ENCODE assay signal across 8 mouse cellular contexts in the genomic region with DNA sequence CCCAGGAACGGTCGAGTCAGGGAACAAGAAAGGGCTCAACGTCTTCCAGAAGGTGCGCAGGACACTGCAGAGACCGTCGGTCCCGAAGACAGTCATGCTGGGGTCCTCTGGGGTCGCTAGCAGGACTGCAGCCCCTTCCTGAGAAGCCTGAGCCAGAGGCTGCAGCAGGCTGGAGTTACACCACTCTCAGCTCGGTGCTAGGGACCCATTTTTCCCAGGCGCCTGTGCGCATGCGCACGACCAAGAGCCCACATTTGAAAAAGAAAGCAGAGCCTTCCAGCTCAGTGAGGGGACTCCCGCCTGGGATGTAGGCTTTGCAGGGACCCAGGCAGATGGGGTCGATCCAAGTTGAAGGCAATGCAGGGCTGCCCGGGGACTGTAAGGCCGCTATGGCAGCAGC. TPM values are rescaled to one million over a fixed set of nuclear protein-coding genes. Genes with fewer than 3 reads are reported as not detected.
DNase-seq lines count a peak whose midpoint lies in the region.

No protein-coding gene starts in this region.

- peak; percentile 87 for DNase-seq in adrenal gland, postnatal 10 days
- DNase-seq in cerebellum, postnatal 36 days: peak; percentile 8 to 39
- DNase-seq in heart, adult 11 months: peak; percentile 94
- peak; percentile 57 for DNase-seq in kidney, postnatal 14 days
- peak; percentile 77 to 78 for DNase-seq in left cerebral cortex, adult 18-20 months (ENCODE audit: low spot score in 2 of 2)
- peak; percentile 59 for DNase-seq in lung, postnatal 36 days
- peak; percentile 90 for DNase-seq in testis, postnatal 10 days (ENCODE audit: low spot score)
- DNase-seq in urinary bladder, postnatal 4 days (ENCODE audit: low spot score in 2 of 2): peak; percentile 52 to 79

RNA-seq across cellular contexts. Expression of a gene that starts 28.8 kb away (rescaled TPM):
- 10 to 100 TPM; 22.4 to 27.5 TPM for total RNA-seq in adrenal gland, postnatal 10 days (2021)
- 10 to 100 TPM; 24.3 to 28.3 TPM for total RNA-seq in left cerebral cortex, adult 18-20 months (2021)

Comparison
In these comparisons a context has a peak if more than half of its experiments do, and no peak if none do; other contexts are left out.
1. Peak in every context shown above with its lines: DNase-seq.
2. DNase-seq: peak in every context shown above with its lines; median percentile 94 in heart, adult 11 months; 90 in testis, postnatal 10 days; 87 in adrenal gland, postnatal 10 days; 78 in left cerebral cortex, adult 18-20 months; 66 in urinary bladder, postnatal 4 days; 59 in lung, postnatal 36 days; 57 in kidney, postnatal 14 days; 24 in cerebellum, postnatal 36 days.